Mouse (Mus musculus) spleen, postnatal 10 days (tissue): ENCODE data around the gene Zswim3.
A peak's percentile ranks its signal among the peaks of the same experiment; 100 is the strongest.
"Not testable (repeated sequence)": the region's sequence is repeated elsewhere in the genome, so short reads cannot be mapped to it uniquely, and the experiment has no call there.

Experiments used
- DNase-seq, 2 experiments: peaks; one replicate each; pipeline ENCODE4 v3.0.0; 2021 to 2022; ENCODE audit warnings: low spot score in 2 of 2

Gene Zswim3

GRCm38 (mm10) chr2:164781876-164782275 is 23.0 kb upstream of the Zswim3 start:
- DNase-seq: no peak

- no peak for DNase-seq
Observed at GRCm38 (mm10) chr2:164783926-164784581, 20.8 kb upstream of the Zswim3 start.

GRCm38 (mm10) chr2:164784869-164785420 is 20.0 kb upstream of the Zswim3 start:
- DNase-seq: no peak

- DNase-seq: peak; percentile 72 to 74
Observed at GRCm38 (mm10) chr2:164785481-164786387, 19.2 kb upstream of the Zswim3 start, which contains the start of gene Snx21. Gene Snx21 (plus strand): TSS chr2:164785823.

GRCm38 (mm10) chr2:164786388-164786885 is 18.5 kb upstream of the Zswim3 start:
- DNase-seq: no peak

- no peak for DNase-seq
Observed at GRCm38 (mm10) chr2:164787032-164787431, 17.9 kb upstream of the Zswim3 start.

- no peak for DNase-seq
Observed at GRCm38 (mm10) chr2:164787779-164788178, 17.1 kb upstream of the Zswim3 start.

GRCm38 (mm10) chr2:164788411-164788810 is 16.5 kb upstream of the Zswim3 start:
- DNase-seq: no peak

GRCm38 (mm10) chr2:164790451-164790850 is 14.4 kb upstream of the Zswim3 start:
- DNase-seq: no peak

- no peak for DNase-seq
Observed at GRCm38 (mm10) chr2:164791841-164792261, 13.0 kb upstream of the Zswim3 start.

- DNase-seq: no peak
Observed at GRCm38 (mm10) chr2:164792400-164793190, 12.3 kb upstream of the Zswim3 start.

- DNase-seq: peak; percentile 62 to 80
Observed at GRCm38 (mm10) chr2:164793236-164793635, 11.7 kb upstream of the Zswim3 start.

GRCm38 (mm10) chr2:164793772-164794171 is 11.1 kb upstream of the Zswim3 start:
- no peak for DNase-seq

GRCm38 (mm10) chr2:164794293-164794692 is 10.6 kb upstream of the Zswim3 start:
- DNase-seq: peak; percentile 65 to 86

- DNase-seq: no peak
Observed at GRCm38 (mm10) chr2:164795868-164796267, 9.0 kb upstream of the Zswim3 start.

GRCm38 (mm10) chr2:164798554-164798953 is 6.3 kb upstream of the Zswim3 start:
- not testable (repeated sequence) for DNase-seq

- no peak for DNase-seq
Observed at GRCm38 (mm10) chr2:164800252-164801004, 4.5 kb upstream of the Zswim3 start.

- no peak for DNase-seq
Observed at GRCm38 (mm10) chr2:164803201-164803920, 1.5 kb upstream of the Zswim3 start.

GRCm38 (mm10) chr2:164803921-164804313 is 981 bp upstream of the Zswim3 start:
- DNase-seq: no peak

GRCm38 (mm10) chr2:164805332-164805718 is 427 bp downstream of the Zswim3 start:
- DNase-seq: no peak
